In genomic region chr2:18587746-18588231, GRCm38 (mm10) we compare ENCODE assay signal across 8 mouse cellular contexts.
DNase-seq lines count a peak whose midpoint lies in the region; ATAC-seq and TF ChIP-seq lines count a peak whose summit lies in the region.

No protein-coding gene starts in this region.

- H3K36me3 ChIP-seq in thymus, adult 2 months (ENCODE audit: control insufficient read depth, insufficient read depth, low read length) = no peaks in the 10 kb centered on the region
- no peaks in the 10 kb centered on the region for H3K36me3 ChIP-seq in embryonic facial prominence, embryonic 11.5 days (replicated peaks; ENCODE audit: control insufficient read depth, insufficient read depth, low read depth, low read length)
- H3K36me3 ChIP-seq in hindbrain, embryonic 13.5 days = no peaks in the 10 kb centered on the region
- H3K36me3 ChIP-seq in liver, embryonic 13.5 days = no peaks in the 10 kb centered on the region

- peak overlapping the region; percentile 77 for H3K4me3 ChIP-seq in thymus, adult 2 months (ENCODE audit: control insufficient read depth, insufficient read depth, low read length)
- peak overlapping the region; percentile 46 for H3K4me3 ChIP-seq in embryonic facial prominence, embryonic 11.5 days (ENCODE audit: low read depth, low read length)
- peak overlapping the region; percentile 64 for H3K4me3 ChIP-seq in hindbrain, embryonic 13.5 days
- H3K4me3 ChIP-seq in liver, embryonic 13.5 days (replicated peaks) = peak overlapping the region; percentile 66

- TF ChIP-seq CTCF in thymus, adult 2 months (IDR thresholded peaks at IDR 0.05; ENCODE audit: borderline replicate concordance, control insufficient read depth, extremely low read depth, insufficient read depth, low read length, poor library complexity) = no peak

- intact Hi-C loops in gastrocnemius, postnatal 14 days (cut with DNase I; ENCODE audit: low total_unique reads) = no loop called here

- no peaks in the 10 kb centered on the region for H3K9me3 ChIP-seq in embryonic facial prominence, embryonic 11.5 days (replicated peaks; ENCODE audit: control insufficient read depth, low read length)
- H3K9me3 ChIP-seq in hindbrain, embryonic 13.5 days = no peaks in the 10 kb centered on the region
- no peaks in the 10 kb centered on the region for H3K9me3 ChIP-seq in liver, embryonic 13.5 days (replicated peaks)

- peak overlapping the region; percentile 35 for H3K9ac ChIP-seq in embryonic facial prominence, embryonic 11.5 days (replicated peaks; ENCODE audit: low read length)
- H3K9ac ChIP-seq in hindbrain, embryonic 13.5 days = peak overlapping the region; percentile 65
- peak overlapping the region; percentile 73 for H3K9ac ChIP-seq in liver, embryonic 13.5 days

- H3K27me3 ChIP-seq in thymus, adult 2 months (ENCODE audit: control insufficient read depth, insufficient read depth, low read length) = no peaks in the 10 kb centered on the region
- no peaks in the 10 kb centered on the region for H3K27me3 ChIP-seq in embryonic facial prominence, embryonic 11.5 days (ENCODE audit: control insufficient read depth, insufficient read depth, low read length)
- no peaks in the 10 kb centered on the region; the same call in 1 of the 2 replicates for H3K27me3 ChIP-seq in hindbrain, embryonic 13.5 days
- H3K27me3 ChIP-seq in liver, embryonic 13.5 days = no peaks in the 10 kb centered on the region

- H3K27ac ChIP-seq in thymus, adult 2 months (ENCODE audit: control insufficient read depth, insufficient read depth, low read length) = no peak overlapping the region
- H3K27ac ChIP-seq in embryonic facial prominence, embryonic 11.5 days (replicated peaks; ENCODE audit: low read depth, low read length) = no peak overlapping the region
- H3K27ac ChIP-seq in hindbrain, embryonic 13.5 days = peak overlapping the region; percentile 80; the same call in 1 of the 2 replicates
- peak overlapping the region; percentile 50; the same call in 1 of the 2 replicates for H3K27ac ChIP-seq in liver, embryonic 13.5 days

- ATAC-seq in embryonic facial prominence, embryonic 11.5 days (replicated peaks; ENCODE audit: insufficient number of reproducible peaks, low FRiP score, low TSS enrichment, low read depth) = no peak
- ATAC-seq in hindbrain, embryonic 13.5 days (ENCODE audit: low FRiP score) = no peak; the same call in 1 of the 2 replicates
- ATAC-seq in liver, embryonic 13.5 days (ENCODE audit: low read depth) = no peak

- no peak for DNase-seq in thymus, adult 2 months
- DNase-seq in thymus, postnatal 10 days (ENCODE audit: low spot score in 2 of 2) = no peak
- DNase-seq in embryonic facial prominence, embryonic 11.5 days (ENCODE audit: low spot score) = peak; percentile 77
- DNase-seq in liver, embryonic 13.5 days = peak; percentile 9
- peak; percentile 53 for DNase-seq in retina, postnatal 1 day
- no peak for DNase-seq in gastrocnemius, postnatal 14 days
- no peak for DNase-seq in layer of hippocampus, adult 9-11 months

- 0 out of 2 replicates have a peak, but pooled peaks cover 2% of the 10 kb centered on the region for H3K4me1 ChIP-seq in thymus, adult 2 months (replicated peaks; ENCODE audit: control insufficient read depth, insufficient read depth, low read length)
- H3K4me1 ChIP-seq in embryonic facial prominence, embryonic 11.5 days (ENCODE audit: control insufficient read depth, insufficient read depth, low read length) = no peaks in the 10 kb centered on the region
- peaks cover 3% of the 10 kb centered on the region; the same call in 1 of the 2 replicates for H3K4me1 ChIP-seq in hindbrain, embryonic 13.5 days (replicated peaks)
- H3K4me1 ChIP-seq in liver, embryonic 13.5 days (replicated peaks) = peaks cover 11% of the 10 kb centered on the region

- H3K4me2 ChIP-seq in embryonic facial prominence, embryonic 11.5 days (ENCODE audit: low read depth, low read length) = peak overlapping the region; percentile 56
- H3K4me2 ChIP-seq in hindbrain, embryonic 13.5 days = peak overlapping the region; percentile 68
- H3K4me2 ChIP-seq in liver, embryonic 13.5 days = peak overlapping the region; percentile 71

- no peak for TF ChIP-seq POLR2A in thymus, adult 2 months (IDR thresholded peaks at IDR 0.05; ENCODE audit: control insufficient read depth, extremely low read depth, insufficient read depth, low read length, poor library complexity)

- 1% methylated on average over 16 of the region's 16 CpGs for WGBS in thymus, adult 2 months
- under 1% methylated on average over 16 of the region's 16 CpGs for WGBS in embryonic facial prominence, embryonic 11.5 days
- under 1% methylated on average over 16 of the region's 16 CpGs for WGBS in hindbrain, embryonic 13.5 days
- WGBS in liver, embryonic 13.5 days (ENCODE audit: insufficient replicate concordance) = under 1% methylated on average over 16 of the region's 16 CpGs

Comparison
In these comparisons a context has a peak if more than half of its experiments do, and no peak if none do; other contexts are left out.
1. DNase-seq: peak in embryonic facial prominence, embryonic 11.5 days (single experiment), liver, embryonic 13.5 days (single experiment) and retina, postnatal 1 day (single experiment); none in thymus, adult 2 months (single experiment), thymus, postnatal 10 days (0 of 2), gastrocnemius, postnatal 14 days (single experiment) and layer of hippocampus, adult 9-11 months (single experiment).
2. H3K27ac ChIP-seq: peak in hindbrain, embryonic 13.5 days (single experiment) and liver, embryonic 13.5 days (single experiment); none in thymus, adult 2 months (single experiment) and embryonic facial prominence, embryonic 11.5 days (single experiment).
3. Peak in every context shown above with its lines, with median percentiles within 50 percentile points of each other: H3K4me3 ChIP-seq, H3K4me2 ChIP-seq and H3K9ac ChIP-seq.